Mouse (Mus musculus) liver, adult 2 months (tissue): ENCODE results near the gene Cort.

Source experiments
- CTCF ChIP-seq: fragments of 200-500 bp; IDR thresholded peaks from 2 replicates; pipeline ENCODE4 v1.5.1; 2011; ENCODE audit warnings: low read depth, low read length, control low read depth
- POLR2A ChIP-seq: fragments of 200-500 bp; IDR thresholded peaks from 2 replicates; pipeline ENCODE4 v1.6.1; 2011; ENCODE audit warnings: low read length, control low read depth; ENCODE audit not compliant: insufficient read depth; ENCODE audit errors: extremely low read depth

DNA sequence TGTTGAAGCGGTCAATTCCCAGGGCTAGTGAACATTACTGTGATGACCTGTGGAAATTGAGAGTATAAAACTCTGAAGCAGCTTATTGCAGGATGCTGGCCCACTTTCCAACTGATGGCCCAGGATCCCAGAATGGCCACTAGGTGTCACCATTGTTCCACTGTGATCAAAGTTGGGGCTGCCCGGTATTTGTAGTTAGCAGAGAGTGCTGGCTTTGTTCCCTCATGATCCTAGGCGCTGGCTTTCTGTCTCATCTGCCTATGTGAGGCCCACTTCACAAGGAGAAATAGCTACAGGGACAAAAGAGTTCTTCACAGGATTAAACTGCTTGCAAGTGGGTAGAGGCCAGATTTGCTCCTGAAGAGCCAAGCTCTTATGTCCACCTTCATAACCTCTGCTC is 17.9 kb upstream of the Cort start:
- TF ChIP-seq CTCF = peak; percentile 79
- TF ChIP-seq POLR2A = no peak
